Mouse (Mus musculus) v-Abl transformed pro-B cells (cell line): ENCODE results near the gene Mageb16.

ENCODE experiments used
- in situ Hi-C, 2 experiments: fragments of 400-800 bp; cut with MboI; formaldehyde crosslinking; loops; one replicate each; pipeline ENCODE4 v1.15.1; 2025; ENCODE audit not compliant: unreplicated experiment in 2 of 2

Gene Mageb16

GRCm38 (mm10) chrX:79671411-79671810 lies at the start of gene Mageb16:
TSS of gene Mageb16 (minus strand) at chrX:79671435.
- in situ Hi-C loops = no loop called here

DNA sequence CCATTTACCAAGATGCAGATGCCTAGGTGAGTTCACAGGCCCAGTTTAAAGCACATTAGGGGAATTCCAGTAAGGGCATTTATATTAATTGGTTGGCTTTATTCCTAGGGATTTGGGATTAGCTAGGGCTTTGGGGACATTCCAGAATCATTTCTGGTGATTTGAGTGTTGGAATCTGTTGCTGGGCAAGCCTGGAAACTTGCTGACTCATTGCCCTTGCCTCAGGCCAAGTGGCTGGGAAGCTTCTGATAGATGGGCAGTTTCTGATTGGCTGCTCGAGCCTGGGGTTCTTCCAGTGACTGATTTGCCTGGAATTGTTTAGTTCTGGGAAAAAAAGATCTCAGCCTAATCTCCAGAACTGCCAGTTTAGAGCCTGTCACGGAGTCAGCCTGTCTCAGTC lies 20.1 kb downstream of the Mageb16 start:
- in situ Hi-C loops = no loop called here

DNA sequence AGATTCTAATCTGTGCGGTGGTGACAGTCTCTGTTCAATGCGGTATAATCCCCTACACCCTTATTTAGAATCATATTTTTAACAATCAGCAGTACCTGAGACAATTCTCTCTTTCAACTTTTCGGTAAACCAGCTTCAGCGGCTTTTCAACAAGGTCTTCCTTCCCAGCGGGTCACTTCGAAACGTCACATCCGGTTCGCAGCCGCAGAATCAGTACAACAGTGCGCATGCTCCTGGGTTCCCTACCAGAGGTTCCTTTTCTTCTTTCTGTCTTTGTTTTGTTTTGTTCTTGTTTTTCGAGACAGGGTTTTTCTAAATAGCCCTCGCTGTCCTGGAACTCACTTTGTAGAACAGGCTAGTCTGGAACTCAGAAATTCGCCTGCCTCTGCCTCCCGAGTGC lies 35.8 kb downstream of the Mageb16 start:
- in situ Hi-C loops = no loop called here

GRCm38 (mm10) chrX:79606462-79606861 lies 64.8 kb downstream of the Mageb16 start:
- in situ Hi-C loops = no loop called here
